Mouse (Mus musculus) E14TG2a.4 (cell line): ENCODE measurements at regions not wholly inside any gene's neighbourhood (a gene's known extent, or its start where the extent isn't known, plus 50 kb on each side); places are given as distances from the start of the nearest gene placed in this dataset.
"Not testable (repeated sequence)": the region's sequence is repeated elsewhere in the genome, so short reads cannot be mapped to it uniquely, and the experiment has no call there.

ENCODE experiments used
- CTCF ChIP-seq: conservative IDR thresholded peaks from 2 replicates; pipeline ENCODE4 v1.5.1; 2014; ENCODE audit warnings: low read length
- NANOG ChIP-seq: IDR thresholded peaks from 2 replicates; pipeline ENCODE4 v1.6.1; 2014; ENCODE audit warnings: borderline replicate concordance, low read length, mixed read lengths
- POU5F1 ChIP-seq: IDR thresholded peaks from 2 replicates; pipeline ENCODE4 v1.6.1; 2014; ENCODE audit warnings: low read length, borderline replicate concordance

DNA sequence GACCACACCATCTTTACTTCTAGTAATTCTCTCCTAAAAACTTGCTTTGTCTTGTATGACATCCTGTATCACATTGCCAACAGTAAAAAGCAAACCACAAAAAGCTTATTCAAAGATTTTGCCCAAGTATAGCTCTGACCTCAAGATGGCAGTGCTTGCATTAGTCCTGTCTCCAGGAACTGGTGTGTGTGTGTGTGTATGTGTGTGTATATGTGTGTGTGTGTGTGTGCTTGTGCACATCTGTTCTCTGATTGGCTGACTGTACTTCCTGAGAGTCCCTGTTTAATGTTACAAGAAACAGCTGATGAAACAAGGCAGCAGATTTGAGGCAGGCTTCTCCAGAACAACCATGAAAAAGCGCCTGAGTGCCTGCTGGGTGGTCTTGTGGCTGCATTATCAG is 735.0 kb downstream of the Dad1 start:
- not testable (repeated sequence) for TF ChIP-seq CTCF, POU5F1, NANOG
